Mouse (Mus musculus) brain, embryonic 14.5 days (tissue): ENCODE measurements around the gene Brd7.

Experiments used
- CTCF ChIP-seq: fragments of 200-500 bp; IDR thresholded peaks from 2 replicates; pipeline ENCODE4 v1.5.1; 2012; ENCODE audit warnings: inconsistent platforms, mild to moderate bottlenecking, moderate library complexity, borderline replicate concordance; ENCODE audit not compliant: insufficient read depth, insufficient read length; ENCODE audit errors: extremely low read depth
- POLR2A ChIP-seq: fragments of 200-500 bp; IDR thresholded peaks from 2 replicates; pipeline ENCODE4 v1.6.1; 2012; ENCODE audit warnings: mild to moderate bottlenecking, inconsistent platforms, borderline replicate concordance; ENCODE audit not compliant: poor library complexity, insufficient read depth, insufficient read length, severe bottlenecking; ENCODE audit errors: extremely low read depth

DNA sequence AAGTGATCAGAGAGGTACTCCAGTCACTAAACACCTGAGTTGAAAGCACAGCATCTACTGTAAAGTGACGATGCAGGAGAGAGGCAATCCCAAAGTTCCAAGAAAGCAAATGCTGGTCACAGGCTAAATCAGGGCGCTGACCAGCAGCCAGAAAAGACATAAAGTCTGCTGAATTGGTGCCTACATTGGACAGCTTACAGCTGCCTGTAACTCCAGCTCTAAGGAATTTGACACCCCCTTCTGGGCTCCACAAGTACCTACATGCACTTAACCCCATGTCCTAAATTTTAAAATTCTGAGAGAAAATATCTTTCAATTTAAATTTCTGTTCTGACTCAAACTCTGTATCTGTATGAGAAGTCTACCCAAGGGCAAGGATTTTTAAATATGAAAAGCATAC lies 2.0 kb downstream of the Brd7 start:
- no peak for TF ChIP-seq CTCF
- no peak for TF ChIP-seq POLR2A
